Mouse (Mus musculus): Measurements from ENCODE around the gene Fam81b.

GRCm38 (mm10) chr13:76195431-76196138 is 109.3 kb downstream of the Fam81b start:
- no peak for TF ChIP-seq POLR2A (IDR thresholded peaks at IDR 0.05; ENCODE audit: low read depth, low read length)
- no peak for TF ChIP-seq CTCF (IDR thresholded peaks at IDR 0.05; ENCODE audit: extremely low read depth, insufficient read length, insufficient replicate concordance, low read depth, low read length)

Measured in small intestine, adult 2 months (tissue).